8 mouse cellular contexts compared by ENCODE assay signal in the genomic region with DNA sequence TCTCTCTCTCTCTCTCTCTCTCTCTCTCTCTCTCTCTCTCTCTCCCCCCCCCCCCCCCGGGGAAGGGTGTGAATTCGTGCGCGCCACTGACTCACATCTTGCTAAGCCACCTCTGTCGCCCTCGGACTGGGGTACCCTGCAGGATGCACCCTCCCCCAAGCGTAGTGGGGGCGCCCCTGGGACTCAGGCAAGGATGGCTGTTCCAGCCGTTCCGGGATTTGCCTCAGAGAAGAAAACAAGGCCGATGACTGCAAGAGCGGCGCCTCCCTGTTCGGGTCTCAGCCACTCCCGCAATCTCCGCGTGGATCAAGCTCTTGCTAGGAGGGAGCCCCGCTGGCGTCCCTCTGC. TPM values are rescaled to one million over a fixed set of nuclear protein-coding genes. Genes with fewer than 3 reads are reported as not detected.
DNase-seq lines count a peak whose midpoint lies in the region; ATAC-seq and TF ChIP-seq lines count a peak whose summit lies in the region.

No protein-coding gene starts in this region.

- ATAC-seq in heart, embryonic 12.5 days (ENCODE audit: insufficient number of reproducible peaks, low FRiP score), result 0 out of 2 replicates have a peak, but pooled peaks have one; percentile 26
- peak; percentile 32; the same call in 1 of the 2 replicates for ATAC-seq in midbrain, postnatal 0 days (ENCODE audit: low FRiP score)

- WGBS in bone marrow, adult 2 months, result 3% methylated on average over 17 of the region's 19 CpGs
- 3% methylated on average over 7 of the region's 19 CpGs for WGBS in heart, embryonic 12.5 days
- under 1% methylated on average over 19 of the region's 19 CpGs for WGBS in limb, embryonic 10.5 days
- 13% methylated on average over 11 of the region's 19 CpGs for WGBS in midbrain, postnatal 0 days
- under 1% methylated on average over 13 of the region's 19 CpGs for WGBS in thymus, adult 2 months

- intact Hi-C loops in left cerebral cortex, adult 2 months (cut with DNase I), result loop anchor here (2.0 to 5.0 kb wide), 3 partner anchors 69 to 153 kb away; no protein-coding TSS in a partner anchor
- intact Hi-C loops in left cerebral cortex, postnatal 4 days (cut with DNase I), result no loop called here

- H3K4me1 ChIP-seq in bone marrow, adult 2 months (ENCODE audit: control insufficient read depth, insufficient read depth, low read length), result no peaks in the 10 kb centered on the region
- peaks cover 21% of the 10 kb centered on the region; the same call in 1 of the 2 replicates for H3K4me1 ChIP-seq in heart, embryonic 12.5 days (replicated peaks)
- H3K4me1 ChIP-seq in limb, embryonic 10.5 days, result peaks cover 65% of the 10 kb centered on the region
- H3K4me1 ChIP-seq in midbrain, postnatal 0 days (ENCODE audit: insufficient read depth, low read length), result no peaks in the 10 kb centered on the region
- peaks cover 33% of the 10 kb centered on the region for H3K4me1 ChIP-seq in thymus, adult 2 months (replicated peaks; ENCODE audit: control insufficient read depth, insufficient read depth, low read length)

- peak overlapping the region; percentile 48 for H3K4me3 ChIP-seq in left cerebral cortex, adult 2 months
- peak overlapping the region; percentile 42 for H3K4me3 ChIP-seq in bone marrow, adult 2 months (replicated peaks; ENCODE audit: control insufficient read depth, low read depth, low read length)
- H3K4me3 ChIP-seq in heart, embryonic 12.5 days, result peak overlapping the region; percentile 60
- peak overlapping the region; percentile 59 for H3K4me3 ChIP-seq in limb, embryonic 10.5 days
- peak overlapping the region; percentile 44 for H3K4me3 ChIP-seq in midbrain, postnatal 0 days (ENCODE audit: low read depth, low read length)
- peak overlapping the region; percentile 67 for H3K4me3 ChIP-seq in thymus, adult 2 months (ENCODE audit: control insufficient read depth, insufficient read depth, low read length)

- peak overlapping the region; percentile 88 for H3K9ac ChIP-seq in heart, embryonic 12.5 days
- peak overlapping the region; percentile 62 for H3K9ac ChIP-seq in midbrain, postnatal 0 days (replicated peaks; ENCODE audit: low read length, poor library complexity, severe bottlenecking)

- peak in 1 of 2 experiments; percentile 28 for DNase-seq in left cerebral cortex, adult 2 months (ENCODE audit: extremely low spot score in 1 of 2, low spot score in 2 of 2)
- DNase-seq in left cerebral cortex, postnatal 4 days, result no peak
- DNase-seq in limb, embryonic 10.5 days (ENCODE audit: low spot score), result peak; percentile 60
- DNase-seq in midbrain, postnatal 0 days (ENCODE audit: low spot score), result no peak
- DNase-seq in thymus, adult 2 months, result peak; percentile 61
- no peak for DNase-seq in c-Kit-positive CD71-positive TER-119-positive erythroid progenitor cells, embryonic 14.5 days (ENCODE audit: low spot score)

- no peak for TF ChIP-seq POLR2A in bone marrow, adult 2 months (IDR thresholded peaks at IDR 0.05; ENCODE audit: borderline replicate concordance, control insufficient read depth, low read depth, low read length)
- TF ChIP-seq POLR2A in thymus, adult 2 months (IDR thresholded peaks at IDR 0.05; ENCODE audit: control insufficient read depth, extremely low read depth, insufficient read depth, low read length, poor library complexity), result no peak

- H3K27ac ChIP-seq in left cerebral cortex, adult 2 months, result peak overlapping the region; percentile 86
- H3K27ac ChIP-seq in bone marrow, adult 2 months (ENCODE audit: control insufficient read depth, insufficient read depth, low read depth, low read length, poor library complexity), result peak overlapping the region; percentile 83
- peak overlapping the region; percentile 96 for H3K27ac ChIP-seq in heart, embryonic 12.5 days (ENCODE audit: poor library complexity, severe bottlenecking)
- peak overlapping the region; percentile 94 for H3K27ac ChIP-seq in limb, embryonic 10.5 days
- peak overlapping the region; percentile 26; the same call in 1 of the 2 replicates for H3K27ac ChIP-seq in midbrain, postnatal 0 days (ENCODE audit: low read depth, low read length)
- peak overlapping the region; percentile 97 for H3K27ac ChIP-seq in thymus, adult 2 months (ENCODE audit: control insufficient read depth, insufficient read depth, low read length)

- H3K36me3 ChIP-seq in heart, embryonic 12.5 days, result no peaks in the 10 kb centered on the region
- H3K36me3 ChIP-seq in limb, embryonic 10.5 days, result no peaks in the 10 kb centered on the region
- H3K36me3 ChIP-seq in midbrain, postnatal 0 days (ENCODE audit: insufficient read depth, low read length), result no peaks in the 10 kb centered on the region
- no peaks in the 10 kb centered on the region for H3K36me3 ChIP-seq in thymus, adult 2 months (ENCODE audit: control insufficient read depth, insufficient read depth, low read length)

- no peak for TF ChIP-seq CTCF in left cerebral cortex, adult 2 months (IDR thresholded peaks at IDR 0.05)
- TF ChIP-seq CTCF in bone marrow, adult 2 months (IDR thresholded peaks at IDR 0.05; ENCODE audit: control insufficient read depth, insufficient read depth, low read length), result no peak
- TF ChIP-seq CTCF in midbrain, postnatal 0 days (IDR thresholded peaks at IDR 0.05), result no peak
- no peak for TF ChIP-seq CTCF in thymus, adult 2 months (IDR thresholded peaks at IDR 0.05; ENCODE audit: borderline replicate concordance, control insufficient read depth, extremely low read depth, insufficient read depth, low read length, poor library complexity)

- peaks cover 58% of the 10 kb centered on the region for H3K27me3 ChIP-seq in heart, embryonic 12.5 days (replicated peaks)
- peaks cover 72% of the 10 kb centered on the region for H3K27me3 ChIP-seq in limb, embryonic 10.5 days (ENCODE audit: low read depth, poor library complexity, severe bottlenecking)
- H3K27me3 ChIP-seq in midbrain, postnatal 0 days (ENCODE audit: insufficient read depth, low read length), result peaks cover 17% of the 10 kb centered on the region; the same call in 1 of the 2 replicates
- H3K27me3 ChIP-seq in thymus, adult 2 months (ENCODE audit: control insufficient read depth, insufficient read depth, low read length), result no peaks in the 10 kb centered on the region

- H3K4me2 ChIP-seq in heart, embryonic 12.5 days, result peak overlapping the region; percentile 75
- peak overlapping the region; percentile 66 for H3K4me2 ChIP-seq in midbrain, postnatal 0 days (ENCODE audit: low read depth, low read length, poor library complexity, severe bottlenecking)

- H3K9me3 ChIP-seq in heart, embryonic 12.5 days (replicated peaks), result no peaks in the 10 kb centered on the region
- H3K9me3 ChIP-seq in limb, embryonic 10.5 days (replicated peaks), result no peaks in the 10 kb centered on the region
- H3K9me3 ChIP-seq in midbrain, postnatal 0 days (ENCODE audit: low read length), result no peaks in the 10 kb centered on the region

RNA-seq across cellular contexts. Expression of gene Bcor, which starts 0.6 kb away (rescaled TPM):
- 10 to 100 TPM; 33.4 to 38.0 TPM for total RNA-seq in left cerebral cortex, adult 2 months (2021)
- 10 to 100 TPM; 30.6 to 31.6 TPM for total RNA-seq in left cerebral cortex, postnatal 4 days (2021)
- polyA plus RNA-seq in bone marrow, adult 2 months (2011; ENCODE audit: insufficient read depth, insufficient read length, low replicate concordance, missing spikeins), result 9.0 and 13.6 TPM in 2 replicates
- polyA plus RNA-seq in heart, embryonic 12.5 days (2016; fragmentation: Nextera tagmentation; extraction: Ambion mirVana), result 20.3 and 23.4 TPM in 2 replicates
- 20.7 and 26.5 TPM in 2 replicates for polyA plus RNA-seq in limb, embryonic 10.5 days (2016; fragmentation: Nextera tagmentation; extraction: Ambion mirVana)
- total RNA-seq in midbrain, postnatal 0 days (2014; rRNA removed), result 28.6 and 45.5 TPM in 2 replicates
- polyA plus RNA-seq in midbrain, postnatal 0 days (2015; fragmentation: Nextera tagmentation; extraction: Ambion mirVana), result 11.7 and 12.9 TPM in 2 replicates
- 30.6 and 37.7 TPM in 2 replicates for polyA plus RNA-seq in thymus, adult 2 months (2012; rRNA removed)

Comparison
In these comparisons a context has a peak if more than half of its experiments do, and no peak if none do; other contexts are left out.
1. DNase-seq: peak in limb, embryonic 10.5 days (single experiment) and thymus, adult 2 months (single experiment); none in left cerebral cortex, postnatal 4 days (single experiment), midbrain, postnatal 0 days (single experiment) and c-Kit-positive CD71-positive TER-119-positive erythroid progenitor cells, embryonic 14.5 days (single experiment).
2. H3K27ac ChIP-seq: peak in every context shown above with its lines; median percentile 97 in thymus, adult 2 months; 96 in heart, embryonic 12.5 days; 94 in limb, embryonic 10.5 days; 86 in left cerebral cortex, adult 2 months; 83 in bone marrow, adult 2 months; 26 in midbrain, postnatal 0 days.
3. Peak in every context shown above with its lines, with median percentiles within 50 percentile points of each other: H3K4me3 ChIP-seq.